Comparison of ENCODE assay signal across 19 mouse cellular contexts in genomic region chr8:88325795-88326194, GRCm38 (mm10).
"Had no signal": no experiment of that assay in that cellular context is flagged by ENCODE, and none has a peak within 500 bp of the region (broad histone marks: within the 10 kb centered on the region; RNA-seq: fewer than 3 reads in every experiment).

No protein-coding gene starts in this region.

- ATAC-seq: liver, postnatal 0 days; midbrain, embryonic 13.5 days; midbrain, embryonic 15.5 days had no signal

- DNase-seq: liver, embryonic 13.5 days; liver, postnatal 0 days; lung, adult 2 months; lung, postnatal 10 days; retina, postnatal 1 day; right cerebral cortex, adult 18-20 months; right cerebral cortex, postnatal 25 days; right cerebral cortex, postnatal 4 days; spleen, adult 18-20 months; thymus, adult 18-20 months; thymus, postnatal 25 days had no signal

- H3K9me3 ChIP-seq: liver, embryonic 13.5 days; liver, embryonic 15.5 days; megakaryocyte, embryonic 14.5 days; midbrain, embryonic 13.5 days; midbrain, embryonic 15.5 days; neural tube, embryonic 13.5 days; neural tube, embryonic 15.5 days had no signal

- H3K9ac ChIP-seq: liver, embryonic 13.5 days; liver, embryonic 15.5 days; liver, postnatal 0 days; midbrain, embryonic 13.5 days; midbrain, embryonic 15.5 days; neural tube, embryonic 13.5 days; neural tube, embryonic 15.5 days had no signal

- H3K4me3 ChIP-seq: liver, embryonic 13.5 days; liver, embryonic 15.5 days; megakaryocyte, embryonic 14.5 days; midbrain, embryonic 13.5 days; midbrain, embryonic 15.5 days; neural tube, embryonic 13.5 days; neural tube, embryonic 15.5 days had no signal

- H3K4me1 ChIP-seq: liver, embryonic 13.5 days; liver, embryonic 15.5 days; megakaryocyte, embryonic 14.5 days; midbrain, embryonic 13.5 days; midbrain, embryonic 15.5 days; neural tube, embryonic 13.5 days; neural tube, embryonic 15.5 days had no signal

- H3K4me2 ChIP-seq: liver, embryonic 13.5 days; liver, embryonic 15.5 days; midbrain, embryonic 11.5 days; midbrain, embryonic 13.5 days; midbrain, embryonic 15.5 days; neural tube, embryonic 13.5 days; neural tube, embryonic 15.5 days had no signal

- H3K27ac ChIP-seq: liver, embryonic 13.5 days; liver, embryonic 15.5 days; macrophage; midbrain, embryonic 13.5 days; midbrain, embryonic 15.5 days; neural tube, embryonic 13.5 days; neural tube, embryonic 15.5 days had no signal

- H3K27me3 ChIP-seq: liver, embryonic 13.5 days; liver, embryonic 15.5 days; megakaryocyte, embryonic 14.5 days; midbrain, embryonic 13.5 days; midbrain, embryonic 15.5 days; neural tube, embryonic 13.5 days; neural tube, embryonic 15.5 days had no signal
